Mouse (Mus musculus) liver, adult 10 weeks (tissue): ENCODE measurements around the gene Pcdh8. TPM values are rescaled to one million over a fixed set of nuclear protein-coding genes. Genes with fewer than 3 reads are reported as not detected.

Source experiments
- polyA plus RNA-seq: library from polyadenylated mRNA; stranded (reverse); fragments of 350-450 nt; fragmentation: Illumina TruSeq; extraction: RNeasy Lipid Tissue Mini Kit (QIAGEN cat#74804); gene quantifications from one replicate; pipeline ENCODE4 v1.2.3, GENCODE M21; 2014; ENCODE audit warnings: low read depth, low replicate concordance

Gene Pcdh8
- not detected for polyA plus RNA-seq

GRCm38 (mm10) chr14:79771094-79771535 lies at the start of gene Pcdh8:
TSS of gene Pcdh8 (minus strand) at chr14:79771312.

Other genes with a start within 250 kb of the Pcdh8 start
- gene Sugt1, start 183.6 kb downstream of the Pcdh8 start, polyA plus RNA-seq: 103 TPM
- gene Cnmd, start 109.1 kb downstream of the Pcdh8 start, polyA plus RNA-seq: 9.7 TPM
- 0.56 TPM for gene Olfm4, start 212.8 kb upstream of the Pcdh8 start, polyA plus RNA-seq